Mouse (Mus musculus) lung, postnatal 0 days (tissue): ENCODE data around the gene Glrx. TPM values are rescaled to one million over a fixed set of nuclear protein-coding genes. Genes with fewer than 3 reads are reported as not detected.
"Not testable (repeated sequence)": the region's sequence is repeated elsewhere in the genome, so short reads cannot be mapped to it uniquely, and the experiment has no call there.

ENCODE experiments used
- ATAC-seq: fragments of 200-750 bp; cut with Nextera tagmentation; 2 replicates; pipeline ENCODE4 v1.8.0; 2017; ENCODE audit warnings: moderate library complexity
- DNase-seq: peaks from one replicate; pipeline ENCODE4 v3.0.0-alpha.2; 2016; ENCODE audit warnings: low spot score
- H3K27ac ChIP-seq: fragments of 300-500 bp; sonication (generic); 2 replicates; pipeline ENCODE4 v1.5.1; 2014; ENCODE audit warnings: antibody characterized with exemption, mild to moderate bottlenecking, low read length, mixed read lengths
- H3K27me3 ChIP-seq: fragments of 300-500 bp; sonication (generic); replicated peaks from 2 replicates; pipeline ENCODE4 v1.6.1; 2014; ENCODE audit warnings: low read length, mixed read lengths; ENCODE audit not compliant: insufficient read depth
- H3K36me3 ChIP-seq: fragments of 300-500 bp; sonication (generic); 2 replicates; pipeline ENCODE4 v1.6.1; 2014; ENCODE audit warnings: low read length, mixed read lengths; ENCODE audit not compliant: insufficient read depth
- H3K4me1 ChIP-seq: fragments of 300-500 bp; sonication (generic); 2 replicates; pipeline ENCODE4 v1.6.1; 2014; ENCODE audit warnings: antibody characterized with exemption, low read depth, low read length, mixed read lengths; ENCODE audit not compliant: insufficient read depth
- H3K4me2 ChIP-seq: fragments of 300-500 bp; sonication (generic); replicated peaks from 2 replicates; pipeline ENCODE4 v1.6.1; 2014; ENCODE audit warnings: low read depth, mild to moderate bottlenecking, low read length, moderate library complexity, mixed read lengths
- H3K4me3 ChIP-seq: fragments of 300-500 bp; sonication (generic); 2 replicates; pipeline ENCODE4 v1.5.1; 2014; ENCODE audit warnings: low read depth, low read length
- H3K9ac ChIP-seq: fragments of 300-500 bp; sonication (generic); replicated peaks from 2 replicates; pipeline ENCODE4 v1.6.1; 2014; ENCODE audit warnings: low read depth, mild to moderate bottlenecking
- H3K9me3 ChIP-seq: fragments of 300-500 bp; sonication (generic); 2 replicates; pipeline ENCODE4 v1.6.1; 2016; ENCODE audit warnings: low read length, mixed read lengths
- CTCF ChIP-seq: IDR thresholded peaks from 2 replicates; pipeline ENCODE4 v1.5.1; 2016; ENCODE audit warnings: antibody characterized with exemption, mild to moderate bottlenecking
- EP300 ChIP-seq: IDR thresholded peaks from 2 replicates; pipeline ENCODE4 v1.6.1; 2016; ENCODE audit warnings: antibody characterized with exemption, mild to moderate bottlenecking, control low read depth
- WGBS: fragments of 180-500 bp; shearing (Covaris S2); extraction: QIAGEN DNeasy Blood & Tissue Kit; methylation state at CpG from one replicate; pipeline ENCODE4 v1.1.7; 2014; 5-methylcytosine and 5-hydroxymethylcytosine counted together
- polyA plus RNA-seq: library from polyadenylated mRNA; unstranded; fragments of >200 nt; fragmentation: Nextera tagmentation; extraction: Ambion mirVana; gene quantifications from 2 replicates; pipeline ENCODE4 v1.2.1, GENCODE M21; 2015

Glrx gene
- polyA plus RNA-seq, 1 experiment from 2014 or later, result 106 TPM

- Histone ChIP-seq H3K4me2 (no peak overlapping the region), H3K27ac (no peak overlapping the region), H3K27me3 (no peaks in the 10 kb centered on the region), H3K9me3 (no peaks in the 10 kb centered on the region), H3K4me1 (no peaks in the 10 kb centered on the region), H3K4me3 (no peak overlapping the region), H3K9ac (no peak overlapping the region), H3K36me3 (no peaks in the 10 kb centered on the region)
- 57% methylated on average over 1 of the region's 1 CpGs for WGBS
- TF ChIP-seq CTCF (no peak), EP300 (no peak)
- no peak for DNase-seq
- no peak for ATAC-seq
These were observed 19.7 kb downstream of the Glrx start for GRCm38 (mm10) chr13:75859264-75859844.

GRCm38 (mm10) chr13:75865486-75866184 is 26.0 kb downstream of the Glrx start:
- no peak overlapping the region for H3K4me3 ChIP-seq
- H3K36me3 ChIP-seq, result no peaks in the 10 kb centered on the region
- no peak overlapping the region for H3K27ac ChIP-seq
- no peaks in the 10 kb centered on the region for H3K4me1 ChIP-seq
- DNase-seq (peak; percentile 4), ATAC-seq (no peak)
- TF ChIP-seq EP300, result no peak
- TF ChIP-seq CTCF, result no peak
- H3K27me3 ChIP-seq, result no peaks in the 10 kb centered on the region
- no peaks in the 10 kb centered on the region for H3K9me3 ChIP-seq
- H3K9ac ChIP-seq, result no peak overlapping the region
- H3K4me2 ChIP-seq, result no peak overlapping the region

- Histone ChIP-seq H3K9ac (no peak overlapping the region), H3K27ac (no peak overlapping the region), H3K36me3 (no peaks in the 10 kb centered on the region; the same call in 1 of the 2 replicates), H3K4me2 (no peak overlapping the region), H3K27me3 (no peaks in the 10 kb centered on the region), H3K4me3 (no peak overlapping the region), H3K9me3 (no peaks in the 10 kb centered on the region), H3K4me1 (no peaks in the 10 kb centered on the region)
- DNase-seq, result no peak
- TF ChIP-seq EP300, result no peak
- TF ChIP-seq CTCF, result no peak
- ATAC-seq, result no peak
- WGBS, result 92% methylated on average over 2 of the region's 2 CpGs
These were observed 28.2 kb downstream of the Glrx start for GRCm38 (mm10) chr13:75867876-75868275.

- H3K4me3 ChIP-seq, result no peak overlapping the region
- H3K9me3 ChIP-seq, result no peaks in the 10 kb centered on the region
- peak; percentile 79 for DNase-seq
- H3K4me2 ChIP-seq, result no peak overlapping the region
- no peak overlapping the region for H3K27ac ChIP-seq
- no peak overlapping the region for H3K9ac ChIP-seq
- 46% methylated on average over 4 of the region's 4 CpGs for WGBS
- peak; percentile 86 for ATAC-seq
- H3K36me3 ChIP-seq, result no peaks in the 10 kb centered on the region; the same call in 1 of the 2 replicates
- no peak for TF ChIP-seq CTCF
- no peak; the same call in 1 of the 2 replicates for TF ChIP-seq EP300
- H3K27me3 ChIP-seq, result no peaks in the 10 kb centered on the region
- H3K4me1 ChIP-seq, result no peaks in the 10 kb centered on the region; the same call in 1 of the 2 replicates
These were observed 35.1 kb downstream of the Glrx start for GRCm38 (mm10) chr13:75874608-75875376.

- not testable (repeated sequence) for H3K4me1 ChIP-seq, H3K4me3 ChIP-seq, H3K9me3 ChIP-seq, H3K4me2 ChIP-seq, H3K27me3 ChIP-seq, H3K27ac ChIP-seq, H3K9ac ChIP-seq, H3K36me3 ChIP-seq
- 70% methylated on average over 7 of the region's 7 CpGs for WGBS
- peak; percentile 10 for DNase-seq
- 0 out of 2 replicates have a peak, but pooled peaks have one; percentile 27 for ATAC-seq
These were observed 36.5 kb downstream of the Glrx start for GRCm38 (mm10) chr13:75876188-75876587.

- no peaks in the 10 kb centered on the region for H3K9me3 ChIP-seq
- no peak overlapping the region for H3K4me3 ChIP-seq
- ATAC-seq (no peak), DNase-seq (peak; percentile 5)
- no peaks in the 10 kb centered on the region for H3K27me3 ChIP-seq
- 66% methylated on average over 6 of the region's 6 CpGs for WGBS
- no peak overlapping the region for H3K9ac ChIP-seq
- no peak overlapping the region for H3K27ac ChIP-seq
- H3K36me3 ChIP-seq, result no peaks in the 10 kb centered on the region
- TF ChIP-seq CTCF (no peak), EP300 (no peak)
- no peaks in the 10 kb centered on the region; the same call in 1 of the 2 replicates for H3K4me1 ChIP-seq
- no peak overlapping the region for H3K4me2 ChIP-seq
These were observed 36.9 kb downstream of the Glrx start for GRCm38 (mm10) chr13:75876592-75876991.
